Mouse (Mus musculus) layer of hippocampus, adult 8-10 months (tissue): Measurements from ENCODE around the gene Zg16. TPM values are rescaled to one million over a fixed set of nuclear protein-coding genes. Genes with fewer than 3 reads are reported as not detected.

Experiments
- DNase-seq, 2 experiments: peaks; one replicate each; pipeline ENCODE4 v3.0.0; 2022; ENCODE audit warnings: low spot score in 2 of 2
- total RNA-seq, 4 experiments: library from RNA; stranded (reverse); gene quantifications; 2 replicates each; pipeline ENCODE4 v1.2.4; 2022

Zg16 gene
- total RNA-seq, 4 experiments from 2014 or later, result not detected

DNA sequence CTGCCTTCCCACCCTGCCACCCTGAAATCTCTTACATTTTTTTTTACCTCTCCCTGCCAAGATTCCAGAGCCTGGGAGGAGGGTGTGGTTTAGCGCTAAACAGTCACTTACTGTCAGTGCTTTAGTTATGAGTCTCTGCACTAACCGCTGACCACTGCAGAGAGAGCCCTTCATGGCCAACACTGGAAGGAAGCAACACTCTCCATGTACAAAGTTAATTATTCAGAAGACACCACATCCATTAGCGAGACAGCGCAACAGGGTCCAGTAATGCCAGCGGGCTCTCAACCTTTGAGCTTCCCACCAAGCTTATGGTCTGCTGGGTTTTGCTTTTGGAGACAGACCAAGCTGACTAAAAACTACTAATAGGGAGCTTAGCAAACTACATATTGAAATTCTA, 10.9 kb downstream of the Zg16 start:
- no peak for DNase-seq

DNA sequence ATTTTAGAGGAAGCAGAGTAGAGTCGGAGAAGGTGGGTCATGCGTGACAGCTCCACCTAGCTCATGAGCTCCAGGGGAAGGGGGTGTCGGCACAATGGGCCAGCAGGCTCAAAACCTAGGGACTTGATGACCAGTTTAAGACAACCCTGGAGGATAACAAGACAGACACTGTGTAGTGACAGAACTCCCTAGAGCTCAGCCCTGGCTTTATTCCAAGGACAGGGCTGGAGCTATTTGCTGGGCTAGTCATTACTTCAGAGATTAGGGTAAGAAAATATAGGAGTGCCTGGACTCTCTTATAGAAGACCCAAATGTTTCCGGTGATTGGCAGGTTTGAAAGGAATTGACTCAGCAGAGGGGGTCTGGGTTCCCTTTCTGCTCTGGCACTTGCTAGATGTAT, 13.9 kb downstream of the Zg16 start:
- DNase-seq, result no peak

DNA sequence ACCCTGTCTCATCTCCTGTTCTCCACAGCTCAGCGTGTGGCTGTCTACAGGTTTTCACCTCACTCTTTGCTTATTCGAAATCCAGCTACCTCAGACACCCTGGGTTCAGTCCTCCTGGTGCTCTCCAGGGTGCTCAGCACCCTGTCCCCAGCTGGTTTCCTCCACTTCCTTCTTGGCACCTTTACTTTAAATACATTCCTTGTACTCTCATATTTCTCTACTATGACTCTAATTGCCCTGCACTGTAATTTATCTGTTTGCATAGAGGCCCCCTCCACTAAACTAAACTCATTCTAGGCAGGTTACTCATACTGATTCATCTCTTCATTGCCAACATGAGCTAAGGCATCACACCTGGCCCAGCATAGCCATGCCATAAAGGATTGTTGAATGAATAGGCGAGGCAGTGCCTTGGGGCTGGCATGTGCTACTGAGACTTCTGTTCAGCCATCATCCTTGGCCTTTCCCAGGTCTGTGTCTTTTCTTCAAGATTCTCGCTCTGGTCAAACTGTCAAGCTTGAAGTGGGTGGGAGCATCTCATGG, 16.2 kb downstream of the Zg16 start:
- no peak for DNase-seq

DNA sequence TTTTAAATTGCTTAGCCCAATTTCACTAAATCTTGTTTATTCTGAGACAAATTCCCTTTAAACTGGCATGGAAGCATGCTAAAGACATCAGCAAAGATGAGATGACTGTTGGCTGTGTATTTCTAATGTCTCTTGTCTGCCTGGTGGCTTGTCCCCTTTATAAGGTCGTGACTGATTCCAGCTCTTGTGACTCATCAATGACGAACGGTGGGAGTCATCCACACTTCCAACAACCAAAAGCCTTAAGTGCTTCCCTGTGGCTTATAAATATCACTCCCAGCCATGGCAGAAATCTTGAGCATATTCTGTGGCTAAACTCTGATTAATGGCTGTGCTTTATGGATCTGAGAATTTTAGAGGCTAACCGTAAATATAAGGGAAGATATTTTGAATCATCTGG, 20.8 kb downstream of the Zg16 start:
- DNase-seq, result no peak

DNA sequence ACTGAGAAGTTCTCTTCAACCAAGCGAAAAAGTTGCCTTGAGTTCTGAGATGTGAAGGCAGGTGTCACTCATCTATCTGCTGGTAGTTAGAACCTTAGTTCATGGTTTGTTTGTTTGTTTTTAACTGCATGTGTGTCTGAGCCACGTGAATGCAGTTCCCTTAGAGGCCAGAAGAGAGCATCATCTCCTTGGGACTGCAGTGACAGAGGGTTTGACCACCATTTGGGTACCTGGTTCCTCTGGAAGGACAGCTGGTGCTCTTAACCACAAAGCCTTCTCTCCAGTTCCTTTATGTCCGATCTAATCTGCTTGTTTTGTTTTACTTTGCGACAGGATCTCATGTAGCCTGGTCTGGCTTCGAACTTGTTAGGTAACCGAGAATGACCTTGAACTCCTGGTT, 21.6 kb downstream of the Zg16 start:
- DNase-seq, result no peak

DNA sequence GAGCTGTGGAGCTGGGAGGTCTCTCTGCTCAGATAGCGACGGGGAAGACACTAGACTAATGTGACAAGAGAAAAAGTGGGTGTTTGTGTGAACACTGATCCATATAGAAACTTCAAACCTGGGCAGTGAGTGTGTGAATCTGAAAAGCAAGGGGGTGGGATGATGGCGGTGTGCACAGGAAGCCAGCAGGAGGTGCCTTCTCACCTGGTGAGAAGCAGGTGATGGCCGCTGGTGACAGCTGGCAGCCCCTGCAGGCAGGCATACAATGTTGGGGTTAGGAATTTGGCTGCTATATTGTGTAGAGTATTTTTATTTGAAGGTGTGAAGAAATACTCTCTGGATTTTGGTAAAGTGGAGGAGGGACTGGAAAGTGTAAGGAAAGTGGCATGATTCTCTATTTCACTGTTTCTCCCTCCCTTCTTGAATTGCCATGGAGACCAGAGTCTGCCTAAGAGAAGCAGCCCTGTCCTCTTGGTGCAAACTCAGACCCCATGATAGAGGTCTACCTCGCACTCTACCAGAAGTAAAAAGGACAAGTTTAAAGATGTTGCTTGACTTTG, 32.0 kb downstream of the Zg16 start:
- DNase-seq, result no peak

DNA sequence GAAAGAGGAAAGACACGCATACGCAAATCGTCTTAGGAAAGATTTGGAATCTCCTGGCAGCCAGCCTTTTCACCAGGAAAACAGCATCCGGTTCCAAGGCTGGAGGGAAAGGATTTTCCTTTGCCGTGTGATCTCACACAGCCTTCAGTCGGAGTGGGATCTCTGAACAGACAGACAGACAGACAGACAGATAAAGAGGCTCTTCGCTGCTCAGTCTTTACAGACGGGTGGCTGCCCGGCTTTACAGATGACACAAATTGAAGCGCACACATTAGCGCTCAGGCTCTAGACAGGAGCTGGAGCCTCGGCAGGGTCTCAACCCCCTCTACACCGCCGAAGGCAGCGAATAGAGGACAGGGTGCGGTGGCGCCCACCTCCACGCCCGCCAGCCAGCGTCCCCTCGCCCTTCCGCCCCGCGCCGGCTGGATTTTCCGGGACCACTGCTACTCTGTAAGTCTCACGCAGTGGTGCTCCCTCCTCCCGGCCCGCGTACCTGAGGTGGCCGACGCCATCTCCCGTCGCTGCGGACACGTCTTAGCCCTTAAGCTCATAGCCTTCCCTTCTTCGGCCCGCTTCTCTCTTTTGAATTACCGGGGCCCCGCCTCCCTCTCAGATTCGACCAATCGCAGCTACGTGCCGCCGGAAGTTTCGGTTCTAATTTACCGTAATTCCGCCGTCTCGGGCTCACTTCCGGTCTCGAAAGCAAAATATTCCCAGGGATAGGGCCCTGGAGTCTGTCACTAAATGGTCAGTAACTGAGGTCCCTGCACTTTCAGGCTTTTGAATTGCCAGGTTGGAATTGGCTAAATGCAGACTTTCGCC, 45.1 kb downstream of the Zg16 start, which contains the start of gene Kif22:
Kif22 (minus strand) TSS at position 621 of the 822 bp plus-strand sequence.
- peak; percentile 78 to 88 for DNase-seq

DNA sequence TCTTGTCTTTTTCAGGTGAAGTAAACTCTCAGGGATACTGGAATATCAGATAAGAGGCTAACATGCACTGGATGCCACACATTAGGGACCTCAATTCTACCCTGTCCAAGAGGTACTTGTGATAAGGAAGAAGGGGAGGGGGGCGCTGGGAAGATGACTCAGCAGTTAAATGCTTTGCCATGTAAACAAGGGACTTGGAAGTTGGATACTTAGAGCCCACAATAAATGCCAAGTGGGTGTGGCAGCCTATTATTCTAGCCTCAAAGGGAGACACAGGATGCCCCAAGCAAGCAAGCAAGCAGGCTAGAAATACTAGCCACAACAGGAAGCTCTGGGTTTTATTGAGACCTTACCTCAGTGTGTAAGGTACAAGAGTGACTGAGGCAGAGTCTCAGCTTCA, 55.9 kb downstream of the Zg16 start:
- DNase-seq, result no peak

DNA sequence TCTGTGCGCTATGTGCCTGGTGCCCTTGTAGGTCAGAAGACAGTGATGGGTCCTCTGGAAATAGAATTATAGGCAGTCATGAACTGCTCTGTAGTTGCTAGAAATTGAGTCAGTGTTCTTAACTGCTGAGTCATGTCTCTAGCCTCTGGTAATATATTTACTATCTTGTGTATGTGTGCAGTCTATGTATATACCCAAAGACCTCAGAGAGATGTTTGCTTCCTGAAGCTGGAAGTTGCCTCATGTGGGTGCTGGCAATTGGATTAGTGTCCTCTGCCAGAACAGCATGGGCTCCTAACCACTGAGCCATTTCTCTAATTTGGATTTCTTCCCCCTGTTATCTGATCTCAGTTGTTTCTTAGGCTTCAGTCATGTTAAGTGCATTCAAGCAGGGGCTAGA, 57.0 kb downstream of the Zg16 start:
- no peak for DNase-seq

DNA sequence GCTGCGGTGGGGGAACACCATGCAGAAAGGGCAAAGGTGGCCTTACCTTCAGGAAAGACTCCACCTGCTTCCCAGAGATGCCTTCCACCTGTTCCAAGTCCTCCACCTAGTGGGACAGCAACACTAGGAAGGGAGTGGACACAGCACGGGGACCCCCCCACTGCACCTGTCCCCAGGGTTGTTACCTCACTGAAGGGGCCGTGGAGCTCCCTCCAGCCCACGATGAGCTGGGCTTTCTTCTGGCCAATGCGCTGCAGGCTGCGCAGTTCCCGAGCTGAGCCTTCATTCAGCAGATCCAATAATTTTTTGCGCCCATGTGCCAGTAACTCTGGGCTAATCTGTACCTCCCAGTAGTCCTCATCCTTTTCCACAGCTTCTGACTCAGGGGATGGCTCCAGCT, 59.2 kb downstream of the Zg16 start:
- DNase-seq, result no peak

DNA sequence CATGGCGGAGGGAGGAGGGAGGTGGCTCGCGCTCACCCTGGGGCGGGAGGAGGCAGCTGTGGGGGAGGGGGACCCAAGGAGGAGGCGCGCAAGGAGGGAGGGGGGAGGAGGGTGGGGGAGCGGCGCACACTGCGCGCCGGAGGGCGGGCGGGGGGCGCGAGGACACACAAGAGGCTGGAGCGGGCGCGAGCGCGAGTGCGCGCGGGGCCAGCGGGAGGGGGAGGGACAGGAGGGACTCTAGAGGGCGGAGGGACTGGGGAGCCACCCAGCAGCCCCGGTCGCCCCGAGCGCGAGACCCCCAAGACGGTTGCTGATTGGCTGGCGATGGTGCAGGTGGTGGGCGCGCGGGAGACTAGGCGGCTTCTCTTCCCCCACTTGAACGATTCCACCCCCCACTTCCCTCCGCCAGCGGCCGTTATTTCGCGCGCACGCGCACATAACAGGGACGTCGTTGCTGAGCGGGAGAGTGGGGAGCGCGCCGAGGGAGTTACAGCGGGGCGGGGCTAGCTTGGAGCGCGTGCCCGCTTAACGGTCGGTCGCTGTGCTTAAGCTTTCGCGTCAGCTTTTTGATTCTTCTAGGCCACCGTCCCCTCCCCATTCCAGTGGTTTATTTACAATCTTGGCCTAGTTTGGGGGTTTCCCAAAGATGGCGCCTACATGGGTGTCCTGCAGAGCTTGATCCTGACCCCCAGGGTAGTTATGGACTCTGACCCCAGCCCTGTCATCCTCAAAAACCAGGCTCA, 60.0 kb downstream of the Zg16 start, which contains the start of gene Maz:
Maz (minus strand) TSS at position 54 of the 743 bp plus-strand sequence.
- DNase-seq, result peak; percentile 99

DNA sequence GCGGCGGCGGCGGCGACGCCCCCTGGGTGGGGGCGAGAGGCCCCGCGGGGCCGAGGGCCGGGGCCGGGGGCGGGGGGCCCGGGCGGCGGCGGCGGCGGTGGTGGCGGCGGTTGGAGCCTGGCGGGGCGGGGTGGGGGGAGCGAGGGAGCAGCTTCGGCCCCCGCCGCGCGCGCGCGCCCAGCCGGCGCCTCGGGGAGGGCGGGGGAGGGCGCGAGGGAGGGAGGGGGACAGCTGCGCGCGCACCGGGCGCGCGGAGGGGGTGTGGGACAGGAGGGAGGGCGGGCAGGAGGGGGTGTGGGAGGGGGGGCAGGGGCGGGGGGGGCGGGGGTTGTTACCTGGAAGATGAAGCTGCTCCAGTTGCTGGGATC, 60.5 kb downstream of the Zg16 start:
- DNase-seq, result no peak

DNA sequence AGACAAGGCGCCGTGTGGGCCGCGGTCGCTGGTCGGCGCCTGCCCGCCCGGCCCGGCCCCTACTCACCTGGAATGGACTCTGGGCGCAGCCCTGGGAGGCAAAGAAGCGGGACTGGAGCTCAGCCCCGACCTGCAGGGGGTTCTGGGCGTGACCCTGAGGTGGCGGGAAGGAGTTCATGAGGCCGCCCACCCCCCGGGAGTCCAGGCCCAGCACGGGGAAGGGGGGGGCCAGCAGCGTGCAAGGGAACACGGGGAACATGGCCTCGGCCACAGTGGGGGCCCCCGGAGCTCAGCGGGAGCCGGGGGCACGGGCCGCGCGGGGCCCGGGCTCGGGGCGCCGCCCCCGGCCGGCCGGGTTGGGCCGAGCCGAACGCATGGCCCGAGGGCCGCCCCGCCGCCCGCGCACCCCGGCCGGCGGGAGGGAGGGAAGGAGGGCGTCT, 60.9 kb downstream of the Zg16 start:
- no peak for DNase-seq

DNA sequence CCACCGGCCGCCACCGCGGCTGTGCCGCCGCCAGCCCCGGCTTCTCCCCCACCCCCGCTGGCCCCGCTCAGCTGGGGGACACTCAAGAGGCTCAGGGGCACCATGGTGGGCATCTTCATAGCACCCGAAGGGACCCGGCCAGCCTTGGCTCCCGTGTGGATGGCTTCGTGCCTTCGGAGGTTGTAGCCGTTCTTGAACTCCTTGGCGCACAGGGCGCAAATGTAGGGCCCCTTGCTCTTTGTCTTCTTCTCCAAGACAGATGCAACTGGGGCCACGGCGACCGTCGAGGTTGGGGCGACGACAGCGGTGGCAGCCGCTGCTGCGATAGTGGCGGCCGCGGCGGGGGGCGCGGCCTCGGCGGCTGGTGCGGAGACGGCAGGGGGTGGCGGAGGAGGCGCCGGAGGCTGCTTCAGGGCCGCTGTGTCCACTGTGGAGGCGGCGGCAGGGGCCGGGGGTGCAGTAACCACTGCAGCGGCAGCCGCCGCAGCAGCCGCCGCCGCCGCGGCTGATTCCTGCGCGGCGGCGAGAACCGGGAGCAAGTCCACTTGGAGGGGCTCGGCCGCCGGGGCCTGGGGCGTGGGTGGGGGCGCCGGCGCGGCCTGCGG, 61.5 kb downstream of the Zg16 start:
- DNase-seq, result no peak

DNA sequence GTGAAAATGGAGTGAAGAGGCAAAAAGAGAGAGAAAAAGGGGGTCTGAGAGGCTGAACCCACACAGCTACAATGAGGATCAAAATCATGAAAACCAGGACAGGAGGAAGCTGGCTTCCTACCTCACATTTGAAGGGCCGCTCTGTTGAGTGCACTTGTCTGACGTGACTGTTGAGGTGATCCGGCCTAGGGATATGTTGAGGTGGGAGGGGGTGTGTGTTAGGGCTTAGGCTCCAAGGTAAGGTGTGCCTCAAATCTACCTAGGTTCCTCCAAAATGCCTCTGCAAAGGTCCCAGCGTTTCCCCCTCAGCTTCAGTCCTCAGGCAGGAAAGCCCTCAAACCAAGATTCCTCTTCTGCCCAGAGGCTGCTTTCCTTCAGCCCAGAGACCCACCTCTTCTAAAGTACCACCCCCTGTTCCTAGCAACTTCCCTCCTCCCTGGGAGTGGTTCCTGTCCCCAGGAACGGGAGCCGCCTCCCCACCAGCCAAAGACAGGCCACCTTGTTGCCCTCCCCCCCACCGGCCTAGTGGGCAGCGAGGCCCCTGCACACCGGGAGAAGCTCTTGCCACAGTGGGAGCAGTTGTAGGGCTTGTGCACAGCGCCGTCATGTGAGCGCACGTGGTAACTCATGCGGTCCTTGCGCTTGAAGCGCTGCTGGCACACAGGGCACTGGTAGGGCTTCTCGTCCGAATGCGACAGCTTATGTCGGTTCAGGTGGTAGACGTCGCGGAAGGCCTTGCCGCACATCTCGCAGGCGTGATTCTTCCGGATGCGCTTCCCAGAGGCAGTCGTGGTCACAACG, 62.2 kb downstream of the Zg16 start:
- peak; percentile 78 to 84 for DNase-seq

DNA sequence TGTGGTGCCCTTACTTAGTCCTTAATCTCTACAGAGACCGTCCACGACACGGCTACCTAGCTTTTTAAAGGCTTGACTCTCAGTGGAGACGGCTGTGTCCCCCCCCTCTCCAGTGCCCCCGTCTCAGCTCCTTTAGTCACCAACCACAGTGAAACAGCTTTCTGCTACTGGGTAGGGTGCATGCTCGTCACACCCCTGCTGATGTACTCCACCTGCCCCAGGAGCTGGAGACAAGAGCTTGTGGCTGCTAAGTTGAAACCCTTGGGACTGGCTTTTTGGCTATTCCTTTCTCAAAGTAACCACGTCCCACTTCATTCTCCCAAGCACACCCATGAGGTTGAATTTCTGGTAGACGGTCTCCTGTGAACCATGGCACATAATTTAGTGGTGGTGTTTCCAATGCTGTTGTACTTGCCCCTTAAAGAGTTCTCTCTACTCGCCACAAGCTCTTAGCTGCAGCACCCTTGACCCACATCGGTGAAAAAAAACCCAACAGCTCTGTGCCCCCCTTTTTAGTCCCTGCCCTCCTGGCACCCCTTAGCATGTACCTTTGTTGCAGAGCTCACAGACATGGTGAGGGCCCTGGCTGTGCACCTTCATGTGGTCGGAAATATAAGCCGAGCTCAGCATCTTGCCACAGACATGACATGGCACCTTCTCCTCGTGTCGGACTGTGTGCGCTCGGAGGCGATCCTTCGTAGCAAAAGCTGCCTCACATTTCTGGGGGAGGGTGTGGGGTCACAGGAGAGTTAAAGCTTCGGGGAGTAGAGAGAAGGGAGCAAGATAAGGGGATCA, 63.0 kb downstream of the Zg16 start:
- no peak for DNase-seq

DNA sequence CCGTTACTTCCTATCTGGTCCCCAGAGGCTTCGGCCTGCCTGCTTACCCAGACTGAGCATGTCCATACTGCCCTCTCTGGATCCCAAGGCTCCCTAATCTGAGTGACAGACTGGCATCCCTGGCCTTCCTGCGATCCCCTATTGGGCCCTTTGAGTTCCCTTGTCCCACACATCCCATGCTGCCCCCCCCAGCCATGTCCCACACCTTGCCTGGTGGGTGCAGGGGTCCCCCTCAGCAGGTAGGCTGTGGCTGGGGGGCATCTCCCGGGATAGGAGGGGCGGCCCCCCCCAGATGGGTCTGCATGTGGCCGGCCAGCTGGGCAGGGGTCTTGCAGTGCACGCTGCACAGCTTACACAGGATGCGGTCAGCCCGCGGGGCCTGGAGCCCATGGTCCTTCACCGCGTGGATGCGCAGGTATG, 63.8 kb downstream of the Zg16 start:
- no peak for DNase-seq

DNA sequence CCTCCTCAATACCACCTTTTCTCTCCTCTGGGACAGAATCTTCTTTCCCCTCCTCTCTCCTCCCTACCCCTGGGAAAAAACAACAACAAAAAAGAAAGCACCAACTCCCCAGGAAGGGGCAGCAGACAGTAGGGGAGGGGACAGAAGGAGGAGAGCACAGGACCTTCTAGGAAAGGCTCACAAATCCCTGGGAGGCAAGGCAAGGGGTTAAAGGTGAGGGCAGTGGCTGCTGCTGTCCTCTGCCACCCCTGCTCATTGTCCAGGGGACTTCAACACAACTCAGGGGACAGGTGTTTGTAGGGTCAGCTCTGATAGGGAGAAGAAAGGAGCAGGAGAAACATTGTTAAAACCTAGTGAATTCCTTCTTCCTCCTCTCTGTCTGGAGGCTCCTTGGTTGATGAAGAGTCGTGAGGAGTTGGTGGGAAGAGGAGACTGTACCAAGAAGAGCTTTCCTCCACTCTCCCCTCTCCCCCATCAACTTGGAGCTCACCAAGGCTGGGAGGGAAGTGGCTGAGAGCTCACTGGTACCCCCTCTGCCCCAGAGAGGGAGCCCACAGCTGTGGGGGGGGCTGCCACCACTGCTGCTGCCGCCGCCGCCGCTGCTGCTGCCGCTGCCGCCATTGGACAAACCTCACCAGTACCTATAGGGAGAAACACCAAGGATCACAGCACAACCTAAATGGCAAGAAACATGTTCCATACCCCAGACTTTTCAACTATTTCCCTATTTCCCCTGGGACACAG, 64.4 kb downstream of the Zg16 start:
- no peak for DNase-seq
